Mouse (Mus musculus) MEL (cell line): ENCODE measurements around the gene Cdk15. TPM values are rescaled to one million over a fixed set of nuclear protein-coding genes. Genes with fewer than 3 reads are reported as not detected.

Source experiments
- DNase-seq: peaks from one replicate; pipeline ENCODE4 v3.0.0; 2011; ENCODE audit warnings: low read depth, low spot score
- H3K27ac ChIP-seq: 2 replicates; pipeline ENCODE4 v1.5.1; 2012; ENCODE audit warnings: low read depth, mild to moderate bottlenecking, control low read depth, low read length, moderate library complexity; ENCODE audit not compliant: control insufficient read depth
- H3K27me3 ChIP-seq, 2 experiments: fragments of 150-350 bp in 1 of 2; sonication (generic) in 1 of 2; 2 replicates each; pipeline ENCODE4 v1.6.1; 2012; ENCODE audit warnings: low read length in 2 of 2, mild to moderate bottlenecking in 2 of 2, improper control_type of control experiment in 1 of 2, moderate library complexity in 1 of 2; ENCODE audit not compliant: insufficient read depth in 2 of 2, control insufficient read depth in 1 of 2
- H3K36me3 ChIP-seq, 2 experiments: 2 replicates each; pipeline ENCODE4 v1.6.1; 2012 to 2014; ENCODE audit warnings: low read length in 2 of 2, improper control_type of control experiment in 1 of 2, inconsistent platforms in 1 of 2, mild to moderate bottlenecking in 1 of 2; ENCODE audit not compliant: insufficient read depth in 2 of 2, control insufficient read depth in 1 of 2
- H3K4me1 ChIP-seq, 2 experiments: fragments of 150-350 bp in 1 of 2; sonication (generic) in 1 of 2; 2 replicates each; pipeline ENCODE4 v1.6.1; 2012; ENCODE audit warnings: low read length in 2 of 2, improper control_type of control experiment in 1 of 2, mild to moderate bottlenecking in 1 of 2; ENCODE audit not compliant: insufficient read depth in 2 of 2, control insufficient read depth in 1 of 2
- H3K4me3 ChIP-seq, 2 experiments: fragments of 150-350 bp in 1 of 2; sonication (generic) in 1 of 2; 2 replicates each; pipeline ENCODE4 v1.5.1; 2012; ENCODE audit warnings: low read depth in 2 of 2, low read length in 2 of 2, mild to moderate bottlenecking in 2 of 2, moderate library complexity in 2 of 2, control low read depth in 1 of 2, improper control_type of control experiment in 1 of 2; ENCODE audit not compliant: control insufficient read depth in 1 of 2, insufficient read depth in 1 of 2
- H3K79me2 ChIP-seq: 2 replicates; pipeline ENCODE4 v1.6.1; 2012; ENCODE audit warnings: mild to moderate bottlenecking, low read length, moderate library complexity; ENCODE audit not compliant: control insufficient read depth, poor library complexity, insufficient read depth
- H3K9ac ChIP-seq: 2 replicates; pipeline ENCODE4 v1.6.1; 2012; ENCODE audit warnings: low read depth, mild to moderate bottlenecking, control low read depth, low read length, moderate library complexity; ENCODE audit not compliant: control insufficient read depth, poor library complexity, severe bottlenecking
- H3K9me3 ChIP-seq: fragments of 150-350 bp; sonication (generic); replicated peaks from 2 replicates; pipeline ENCODE4 v1.6.1; 2012; ENCODE audit warnings: mild to moderate bottlenecking, low read length, improper control_type of control experiment, moderate library complexity; ENCODE audit not compliant: insufficient read depth
- CTCF ChIP-seq, 3 experiments: IDR thresholded peaks in 2 of 3; conservative IDR thresholded peaks in 1 of 3; 2 replicates each; pipeline ENCODE4 v1.5.1; 2011 to 2012; ENCODE audit warnings: low read length in 3 of 3, low read depth in 2 of 3, mild to moderate bottlenecking in 2 of 3, improper control_type of control experiment in 1 of 3, inconsistent platforms in 1 of 3, mixed read lengths in 1 of 3, moderate library complexity in 1 of 3; ENCODE audit not compliant: control insufficient read depth in 1 of 3, insufficient read depth in 1 of 3, poor library complexity in 1 of 3, severe bottlenecking in 1 of 3
- ELF1 ChIP-seq: IDR thresholded peaks from 2 replicates; pipeline ENCODE4 v1.6.1; 2014; ENCODE audit warnings: low read depth, mild to moderate bottlenecking, inconsistent platforms, low read length, improper control_type of control experiment, moderate library complexity
- EP300 ChIP-seq, 2 experiments: IDR thresholded peaks; 2 replicates each; pipeline ENCODE4 v1.6.1; 2011; ENCODE audit warnings: improper control_type of control experiment in 2 of 2, low read length in 2 of 2, low read depth in 1 of 2, mild to moderate bottlenecking in 1 of 2
- GATA1 ChIP-seq: IDR thresholded peaks from 2 replicates; pipeline ENCODE4 v1.6.1; 2011; ENCODE audit warnings: low read depth, low read length, improper control_type of control experiment
- JUND ChIP-seq: IDR thresholded peaks from 2 replicates; pipeline ENCODE4 v1.6.1; 2011; ENCODE audit warnings: low read depth, mild to moderate bottlenecking, improper control_type of control experiment, low read length
- MXI1 ChIP-seq: IDR thresholded peaks from 2 replicates; pipeline ENCODE4 v1.6.1; 2011; ENCODE audit warnings: mild to moderate bottlenecking, low read depth, low read length, improper control_type of control experiment
- MYB ChIP-seq: IDR thresholded peaks from 2 replicates; pipeline ENCODE4 v1.6.1; 2011; ENCODE audit warnings: mild to moderate bottlenecking, low read depth, low read length, improper control_type of control experiment
- POLR2A ChIP-seq, 2 experiments: IDR thresholded peaks; 2 replicates each; pipeline ENCODE4 v1.6.1; 2011 to 2012; ENCODE audit warnings: low read length in 2 of 2, mild to moderate bottlenecking in 2 of 2, control low read depth in 1 of 2, improper control_type of control experiment in 1 of 2, low read depth in 1 of 2, moderate library complexity in 1 of 2; ENCODE audit not compliant: control insufficient read depth in 1 of 2, insufficient read depth in 1 of 2, poor library complexity in 1 of 2
- POLR2AphosphoS2 ChIP-seq: IDR thresholded peaks from 2 replicates; pipeline ENCODE4 v1.6.1; 2011; ENCODE audit warnings: low read length, improper control_type of control experiment
- RAD21 ChIP-seq: IDR thresholded peaks from 2 replicates; pipeline ENCODE4 v1.6.1; 2011; ENCODE audit warnings: mild to moderate bottlenecking, low read depth, low read length, improper control_type of control experiment
- SMC3 ChIP-seq: IDR thresholded peaks from 2 replicates; pipeline ENCODE4 v1.6.1; 2011; ENCODE audit warnings: low read depth, low read length, improper control_type of control experiment
- TBP ChIP-seq: IDR thresholded peaks from 2 replicates; pipeline ENCODE4 v1.8.0; 2011; ENCODE audit warnings: low read depth, low read length, improper control_type of control experiment
- ZKSCAN1 ChIP-seq: IDR thresholded peaks from 2 replicates; pipeline ENCODE4 v1.6.1; 2012; ENCODE audit warnings: low read depth, mild to moderate bottlenecking, inconsistent platforms, low read length, improper control_type of control experiment, moderate library complexity
- ZNF384 ChIP-seq: IDR thresholded peaks from 2 replicates; pipeline ENCODE4 v1.6.1; 2012; ENCODE audit warnings: low read depth, mild to moderate bottlenecking, inconsistent platforms, low read length, improper control_type of control experiment
- polyA plus RNA-seq, 2 experiments: library from polyadenylated mRNA; stranded (reverse) in 1 of 2; unstranded in 1 of 2; fragments of >175 nt in 1 of 2; fragments of >200 nt in 1 of 2; gene quantifications; 2 replicates each; pipeline versions ENCODE4 v1.2.1 to v1.2.4; 2012; ENCODE audit warnings: low replicate concordance in 2 of 2, low read depth in 1 of 2; ENCODE audit not compliant: insufficient read length in 2 of 2, insufficient read depth in 1 of 2, missing spikeins in 1 of 2
- total RNA-seq: library from RNA; depleted of rRNA; stranded (reverse); fragments of 300-350 nt; gene quantifications from 2 replicates; pipeline ENCODE4 v1.2.3, GENCODE M21; 2012

Cdk15 gene
- total and polyA plus RNA-seq, 3 experiments = not detected

GRCm38 (mm10) chr1:59268931-59269330 is 12.2 kb downstream of the Cdk15 start (continued):
- TF ChIP-seq CTCF (IDR thresholded peaks at IDR 0.05 in 2 of 3, conservative IDR thresholded peaks at IDR 0.05 in 1 of 3; ENCODE audit: control insufficient read depth in 1 of 3, insufficient read depth in 1 of 3, low read depth in 2 of 3, low read length in 3 of 3, poor library complexity in 1 of 3, severe bottlenecking in 1 of 3) = no peak
- TF ChIP-seq POLR2AphosphoS2 = no peak

DNA sequence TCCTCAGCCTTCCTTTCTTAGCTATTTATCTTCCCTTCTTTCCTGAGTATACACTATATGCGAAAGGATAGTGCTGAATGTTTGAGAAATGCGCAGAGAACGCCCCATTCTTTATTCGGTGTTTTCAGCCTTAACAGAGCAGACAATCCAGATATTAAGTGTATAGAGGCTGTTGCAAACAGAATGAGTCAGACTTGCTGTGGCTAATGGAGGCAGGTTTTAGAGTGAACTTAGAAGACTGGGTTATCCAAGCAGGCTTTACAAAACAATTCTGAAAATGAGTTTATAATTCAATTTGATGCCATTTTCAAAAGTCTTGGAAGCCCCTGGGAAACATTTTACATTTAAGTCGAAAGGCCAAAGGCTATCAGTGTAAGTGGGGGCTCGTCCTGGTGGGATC is 12.8 kb downstream of the Cdk15 start:
- no peak overlapping the region for H3K9ac ChIP-seq
- peaks cover 0 to 8% of the 10 kb centered on the region in 2 experiments; a peak in 2 of 4 replicates for H3K4me1 ChIP-seq
- H3K36me3 ChIP-seq = peaks cover 0 to 11% of the 10 kb centered on the region in 2 experiments; a peak in 2 of 4 replicates
- no peak overlapping the region for H3K4me3 ChIP-seq
- no peak overlapping the region; the same call in 1 of the 2 replicates for H3K27ac ChIP-seq
- TF ChIP-seq EP300 (IDR thresholded peaks at IDR 0.05; ENCODE audit: low read depth in 1 of 2, low read length in 2 of 2) = no peak
- no peak for TF ChIP-seq MYB
- DNase-seq = no peak
- H3K27me3 ChIP-seq = peaks cover 0 to 8% of the 10 kb centered on the region in 2 experiments; a peak in 2 of 4 replicates
- H3K9me3 ChIP-seq = no peaks in the 10 kb centered on the region
- H3K79me2 ChIP-seq = no peaks in the 10 kb centered on the region

DNA sequence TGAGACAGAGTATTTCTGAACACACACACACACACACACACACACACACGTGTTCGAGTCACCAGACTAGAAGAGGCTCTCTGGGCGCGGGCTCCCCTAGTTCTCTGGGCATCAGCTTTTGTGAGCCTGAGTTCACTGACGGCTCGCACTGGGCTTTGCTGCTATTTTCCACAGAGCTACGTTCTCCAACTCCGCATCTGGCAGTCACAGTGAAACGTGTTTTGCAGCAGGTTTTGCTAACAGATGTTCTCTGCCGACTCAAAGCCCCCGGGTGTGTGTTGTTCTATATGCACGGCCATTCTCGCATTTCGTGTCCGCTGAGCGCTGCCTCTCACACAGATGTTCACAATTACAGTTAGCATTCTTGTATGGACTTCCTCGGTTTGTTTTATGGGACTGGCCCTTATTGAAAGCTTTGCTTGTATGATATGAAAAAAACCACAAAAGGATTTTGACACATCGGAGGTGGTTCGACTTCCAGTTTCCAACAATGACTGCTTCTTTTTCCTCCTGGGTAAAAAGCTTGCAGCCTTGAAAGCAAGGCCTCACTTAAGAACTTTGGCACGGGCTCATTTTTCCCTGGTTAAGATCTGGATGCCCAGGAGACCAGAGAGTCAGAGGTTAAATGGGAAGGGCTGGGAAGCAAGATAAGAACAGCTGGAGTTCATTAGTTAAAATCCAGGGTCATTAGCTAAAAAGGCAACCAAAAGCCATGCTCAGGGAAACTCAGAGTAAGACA is 13.4 kb downstream of the Cdk15 start:
- H3K79me2 ChIP-seq = no peaks in the 10 kb centered on the region
- H3K9ac ChIP-seq = no peak overlapping the region
- H3K9me3 ChIP-seq = no peaks in the 10 kb centered on the region
- no peak for DNase-seq
- no peak overlapping the region for H3K4me3 ChIP-seq
- H3K27me3 ChIP-seq = peaks cover under 1 to 11% of the 10 kb centered on the region in 2 experiments; a peak in 3 of 4 replicates
- no peak overlapping the region for H3K27ac ChIP-seq
- H3K4me1 ChIP-seq = peaks cover 0 to 8% of the 10 kb centered on the region in 2 experiments; a peak in 2 of 4 replicates
- H3K36me3 ChIP-seq = peaks cover 0 to 11% of the 10 kb centered on the region in 2 experiments; a peak in 2 of 4 replicates
- TF ChIP-seq SMC3 = no peak

DNA sequence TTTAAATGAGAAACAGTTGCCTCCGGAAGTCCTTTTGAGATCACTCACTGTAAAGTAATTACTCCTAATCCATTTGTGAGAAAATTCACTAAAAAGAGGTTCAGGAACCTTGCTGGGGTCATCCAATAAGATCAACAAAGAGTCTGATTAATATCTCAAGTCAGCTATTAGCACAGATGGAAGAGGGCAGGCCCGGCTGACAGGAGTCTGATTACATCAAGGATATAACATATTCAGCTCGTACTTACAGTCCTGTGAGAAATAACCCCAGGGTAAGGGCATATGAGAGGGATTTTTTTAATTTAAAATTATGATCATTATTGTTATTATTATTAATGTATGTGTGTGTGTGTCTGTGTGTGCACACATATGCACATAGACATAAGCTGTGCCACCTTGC is 15.5 kb downstream of the Cdk15 start:
- Histone ChIP-seq H3K9me3 (no peaks in the 10 kb centered on the region), H3K4me1 (peaks cover 0 to 8% of the 10 kb centered on the region in 2 experiments; a peak in 2 of 4 replicates), H3K4me3 (no peak overlapping the region), H3K79me2 (no peaks in the 10 kb centered on the region), H3K27ac (no peak overlapping the region), H3K27me3 (peaks cover 2 to 11% of the 10 kb centered on the region in 2 experiments; a peak in 2 of 4 replicates), H3K9ac (no peak overlapping the region), H3K36me3 (peaks cover 0 to 8% of the 10 kb centered on the region in 2 experiments; a peak in 2 of 4 replicates)
- DNase-seq = no peak
- no peak for TF ChIP-seq RAD21
- no peak for TF ChIP-seq TBP
- TF ChIP-seq ELF1 = no peak
- TF ChIP-seq JUND = no peak
- TF ChIP-seq POLR2A (IDR thresholded peaks at IDR 0.05; ENCODE audit: control insufficient read depth in 1 of 2, insufficient read depth in 1 of 2, low read depth in 1 of 2, low read length in 2 of 2, poor library complexity in 1 of 2) = no peak
- no peak for TF ChIP-seq ZNF384
- no peak for TF ChIP-seq ZKSCAN1
- TF ChIP-seq CTCF (IDR thresholded peaks at IDR 0.05 in 2 of 3, conservative IDR thresholded peaks at IDR 0.05 in 1 of 3; ENCODE audit: control insufficient read depth in 1 of 3, insufficient read depth in 1 of 3, low read depth in 2 of 3, low read length in 3 of 3, poor library complexity in 1 of 3, severe bottlenecking in 1 of 3) = no peak
- no peak for TF ChIP-seq MXI1
- TF ChIP-seq GATA1 = no peak
